Mouse (Mus musculus) CD8-positive naive resting alpha-beta T cell, adult 2 months (primary cell): Measurements from ENCODE around the gene Cpox.

Experiments
- DNase-seq, 2 experiments: peaks; one replicate each; pipeline ENCODE4 v3.0.0; 2022; ENCODE audit warnings: low read depth in 2 of 2, low spot score in 2 of 2

The Cpox gene

DNA sequence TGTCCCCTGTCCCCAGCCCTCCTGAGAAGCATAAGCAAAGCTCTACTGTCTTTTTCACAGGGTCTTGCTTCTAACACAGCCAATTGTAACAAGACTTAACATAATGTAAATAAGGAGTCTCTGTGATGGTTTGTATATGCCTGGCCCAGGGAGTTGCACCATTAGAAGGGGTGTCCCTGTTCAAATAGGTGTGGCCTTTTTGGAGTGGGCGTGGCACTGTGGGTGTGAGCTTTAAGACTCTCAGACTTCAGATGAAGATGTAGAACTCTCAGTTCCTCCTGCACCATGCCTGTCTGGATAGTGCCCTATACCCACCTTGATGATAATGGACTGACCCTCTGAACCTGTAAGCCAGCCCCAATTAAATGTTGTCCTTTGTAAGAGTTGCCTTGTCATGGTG, 68.7 kb downstream of the Cpox start:
- DNase-seq, result no peak

DNA sequence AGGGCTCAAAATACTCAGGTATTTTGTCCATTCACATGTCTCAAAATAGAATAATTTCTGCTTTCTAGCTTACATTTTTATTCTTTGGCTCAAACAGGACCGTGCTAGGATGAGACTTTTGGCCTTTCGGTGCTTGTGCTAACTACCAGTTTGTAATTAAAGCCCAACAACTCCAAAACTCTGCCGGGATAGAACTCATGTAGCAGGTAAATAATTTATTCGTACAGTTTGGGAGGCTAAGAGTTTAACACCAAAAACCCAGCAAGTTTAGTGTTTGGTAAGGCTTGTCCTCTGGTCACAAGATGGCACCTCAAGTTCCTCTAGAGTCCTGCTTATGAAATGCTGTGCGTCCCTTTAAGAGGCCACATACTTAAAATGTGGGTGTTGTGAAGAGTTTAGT, 70.7 kb downstream of the Cpox start:
- DNase-seq, result no peak

DNA sequence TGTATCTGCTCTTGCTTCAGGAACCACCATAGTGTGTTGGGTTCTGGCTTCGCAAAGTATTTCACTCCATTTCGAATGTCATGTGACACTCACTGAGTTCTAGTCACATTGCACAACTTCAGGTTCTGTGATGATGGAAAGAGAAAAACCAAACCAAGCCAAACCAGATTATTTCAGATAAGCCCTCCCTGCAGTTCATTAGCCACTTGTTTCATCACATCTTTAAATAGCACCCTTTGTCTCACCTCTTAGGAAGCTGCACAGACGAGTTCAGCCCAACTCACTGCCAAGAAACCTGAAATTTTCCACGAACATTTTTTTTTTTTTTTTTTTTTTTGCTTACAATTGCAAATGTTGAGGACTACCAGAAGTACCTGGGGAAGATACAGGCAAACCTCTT, 76.6 kb downstream of the Cpox start:
- no peak for DNase-seq

DNA sequence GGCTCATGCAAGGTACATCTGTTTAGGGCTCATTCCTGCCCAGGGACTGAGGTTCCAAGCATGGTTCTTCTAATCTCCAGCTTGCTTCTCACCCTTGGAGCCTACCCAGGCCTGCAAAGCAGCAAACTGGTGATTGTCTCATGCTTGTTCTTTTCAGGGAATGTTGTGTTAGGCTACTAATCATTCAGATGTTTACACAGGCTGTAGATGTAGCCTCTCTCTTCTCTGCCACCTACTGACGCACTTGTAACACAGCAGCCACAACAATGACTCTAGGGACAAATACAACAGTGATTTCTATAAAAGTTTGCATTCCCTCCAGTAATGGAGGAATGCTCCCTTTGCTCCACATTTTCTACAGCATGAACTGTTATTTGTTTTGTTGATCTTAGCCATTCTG, 81.2 kb downstream of the Cpox start:
- no peak for DNase-seq

DNA sequence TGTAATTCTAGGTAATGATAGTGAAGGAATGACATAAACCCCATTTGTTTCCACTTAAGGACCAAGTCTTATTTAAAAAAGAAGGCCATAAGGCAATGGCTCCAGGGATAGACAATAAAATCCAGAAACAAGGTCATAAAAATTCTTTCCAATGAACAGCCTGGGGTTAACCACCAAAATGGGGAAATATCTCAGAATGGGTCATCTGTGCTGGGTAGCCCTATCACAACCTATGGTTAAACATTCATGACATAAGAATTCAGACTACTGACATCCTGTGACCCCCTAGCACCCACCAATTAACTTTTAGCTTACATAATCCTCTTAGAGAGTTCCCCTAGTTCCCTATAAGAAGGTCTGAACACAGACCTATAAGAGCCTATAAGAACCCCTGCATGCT, 86.1 kb downstream of the Cpox start:
- DNase-seq, result no peak

DNA sequence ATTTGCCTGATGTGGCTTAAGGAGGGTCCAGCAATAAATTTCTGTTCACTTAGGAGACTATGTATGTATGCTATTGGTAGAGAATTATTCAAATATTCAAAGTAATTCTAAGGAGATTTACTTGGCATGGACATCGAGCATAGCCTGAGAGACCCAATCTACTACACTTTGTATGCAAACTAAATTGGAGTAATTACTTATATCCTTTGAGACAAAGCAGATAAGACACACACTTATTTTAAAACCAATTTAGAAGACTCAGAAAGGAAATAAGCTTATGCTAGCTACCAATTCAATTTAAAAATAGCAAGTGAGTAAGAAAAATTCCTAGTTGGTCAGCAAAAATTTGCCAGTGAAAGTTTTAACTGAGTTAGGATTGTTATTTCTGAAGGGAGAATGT, 93.0 kb downstream of the Cpox start, which contains the start of gene Olfr172:
Gene Olfr172 (minus strand): TSS at position 101 of the 400 bp plus-strand sequence.
- no peak for DNase-seq
